Mouse (Mus musculus) cerebellum, adult 11 months (tissue): ENCODE measurements around the gene Defa34.
"Not testable (repeated sequence)": the region's sequence is repeated elsewhere in the genome, so short reads cannot be mapped to it uniquely, and the experiment has no call there.

Experiments
- DNase-seq: peaks from one replicate; pipeline ENCODE4 v3.0.0; 2022

Defa34 gene

GRCm38 (mm10) chr8:21665497-21665896 is at the start of gene Defa34:
TSS of gene Defa34 (plus strand) at chr8:21665797.
- DNase-seq, result not testable (repeated sequence)

- not testable (repeated sequence) for DNase-seq
Observed at GRCm38 (mm10) chr8:21617883-21618282, 47.7 kb upstream of the Defa34 start, which contains the start of gene Defa26. TSS of gene Defa26 (plus strand) at chr8:21618183.

- DNase-seq, result not testable (repeated sequence)
Observed at GRCm38 (mm10) chr8:21655480-21655879, 10.1 kb upstream of the Defa34 start, which contains the start of gene Defa17. TSS of gene Defa17 (plus strand) at chr8:21655780.

- DNase-seq, result not testable (repeated sequence)
Observed at GRCm38 (mm10) chr8:21703545-21703944, 37.9 kb downstream of the Defa34 start, which contains the start of gene AY761184. TSS of gene AY761184 (minus strand) at chr8:21703645.
